Mouse (Mus musculus): Measurements from ENCODE around the gene Cybb. TPM values are rescaled to one million over a fixed set of nuclear protein-coding genes. Genes with fewer than 3 reads are reported as not detected.

Cybb gene
- polyA plus RNA-seq, 1 experiment from 2014 or later = 0.63 TPM

DNA sequence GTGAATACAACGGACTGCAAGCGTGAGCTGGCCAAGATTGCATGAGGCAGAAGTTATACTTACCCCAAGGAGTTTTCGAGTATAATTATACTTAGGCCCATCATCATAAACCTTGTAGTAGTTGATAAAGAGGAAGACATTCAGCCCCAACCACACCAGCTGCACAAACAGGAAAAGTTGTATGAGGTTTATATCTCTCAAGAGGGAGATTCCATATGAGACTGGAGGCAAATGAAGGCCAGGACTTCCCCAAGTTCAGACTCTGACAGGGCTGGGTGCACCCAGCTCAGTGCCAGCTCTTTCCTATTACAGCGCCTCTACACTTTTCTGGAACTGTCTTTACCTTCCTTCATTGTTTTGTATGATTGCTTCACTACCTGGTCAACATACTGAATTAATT, 20.6 kb downstream of the Cybb start:
- H3K4me2 ChIP-seq (ENCODE audit: low read depth, low read length, severe bottlenecking) = no peak overlapping the region
- no peaks in the 10 kb centered on the region for H3K4me1 ChIP-seq (replicated peaks; ENCODE audit: control insufficient read depth, insufficient read depth, low read length)
- no peaks in the 10 kb centered on the region for H3K36me3 ChIP-seq (ENCODE audit: control insufficient read depth, insufficient read depth, low read length)
- no peak overlapping the region for H3K27ac ChIP-seq (ENCODE audit: low read depth, low read length)
- no peak overlapping the region for H3K4me3 ChIP-seq (ENCODE audit: low read depth, low read length)
- no peak for ATAC-seq (replicated peaks; ENCODE audit: low FRiP score)
- H3K9ac ChIP-seq (ENCODE audit: low read length) = no peak overlapping the region
- no peak for DNase-seq (ENCODE audit: low spot score)
- H3K27me3 ChIP-seq (ENCODE audit: control insufficient read depth, insufficient read depth, low read length) = no peaks in the 10 kb centered on the region
- 84% methylated on average over 4 of the region's 4 CpGs for WGBS
- no peaks in the 10 kb centered on the region for H3K9me3 ChIP-seq (ENCODE audit: control insufficient read depth, low read length)

DNA sequence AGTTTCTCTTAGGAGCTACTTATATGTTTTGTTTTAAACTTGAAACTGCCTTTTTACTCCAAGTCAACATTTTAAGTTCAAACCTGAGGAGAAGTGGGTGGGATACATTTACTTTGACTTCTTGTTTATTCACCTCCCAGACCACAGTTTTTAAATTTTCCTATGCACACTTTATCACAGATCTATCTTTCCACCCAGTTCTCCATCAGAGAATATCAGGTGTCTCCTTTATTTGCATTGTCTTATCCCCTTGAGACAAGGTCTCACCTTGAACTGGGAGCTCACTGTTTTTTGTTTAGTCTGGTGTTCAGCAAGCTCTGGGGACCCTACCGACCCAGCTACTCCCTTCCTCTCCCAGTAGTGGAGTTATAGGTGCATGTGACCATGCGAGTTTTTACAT, 21.7 kb downstream of the Cybb start:
- no peak for ATAC-seq (replicated peaks; ENCODE audit: low FRiP score)
- no peaks in the 10 kb centered on the region for H3K9me3 ChIP-seq (ENCODE audit: control insufficient read depth, low read length)
- H3K27me3 ChIP-seq (ENCODE audit: control insufficient read depth, insufficient read depth, low read length) = no peaks in the 10 kb centered on the region
- no peaks in the 10 kb centered on the region for H3K36me3 ChIP-seq (ENCODE audit: control insufficient read depth, insufficient read depth, low read length)
- H3K4me1 ChIP-seq (replicated peaks; ENCODE audit: control insufficient read depth, insufficient read depth, low read length) = no peaks in the 10 kb centered on the region
- H3K9ac ChIP-seq (ENCODE audit: low read length) = no peak overlapping the region
- H3K4me3 ChIP-seq (ENCODE audit: low read depth, low read length) = no peak overlapping the region
- no peak overlapping the region for H3K4me2 ChIP-seq (ENCODE audit: low read depth, low read length, severe bottlenecking)
- WGBS = 86% methylated on average over 2 of the region's 2 CpGs
- DNase-seq (ENCODE audit: low spot score) = no peak
- no peak overlapping the region for H3K27ac ChIP-seq (ENCODE audit: low read depth, low read length)

DNA sequence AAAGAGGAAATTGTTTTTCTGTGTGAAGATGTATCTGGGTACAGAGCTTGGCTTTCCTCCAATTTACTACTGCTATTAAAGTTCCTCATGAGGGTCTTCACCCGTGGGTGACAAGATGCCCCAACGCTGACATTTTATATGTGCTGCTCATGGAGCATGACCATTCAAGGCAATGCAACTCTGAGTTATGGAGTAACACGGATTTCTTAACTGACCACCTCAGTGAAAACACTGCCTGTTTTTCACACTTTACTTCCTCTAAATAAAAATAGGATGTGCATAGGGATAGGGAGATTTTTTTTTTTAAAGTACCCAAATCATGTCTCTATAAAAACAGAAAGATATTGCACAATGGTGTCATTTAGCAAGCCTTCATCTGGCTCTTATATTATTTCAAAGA, 24.9 kb downstream of the Cybb start:
- DNase-seq (ENCODE audit: low spot score) = no peak
- Histone ChIP-seq H3K27me3 (ENCODE audit: control insufficient read depth, insufficient read depth, low read length) (no peaks in the 10 kb centered on the region), H3K9me3 (ENCODE audit: control insufficient read depth, low read length) (no peaks in the 10 kb centered on the region), H3K9ac (ENCODE audit: low read length) (no peak overlapping the region), H3K27ac (ENCODE audit: low read depth, low read length) (no peak overlapping the region), H3K4me1 (replicated peaks; ENCODE audit: control insufficient read depth, insufficient read depth, low read length) (no peaks in the 10 kb centered on the region), H3K4me3 (ENCODE audit: low read depth, low read length) (no peak overlapping the region), H3K4me2 (ENCODE audit: low read depth, low read length, severe bottlenecking) (no peak overlapping the region), H3K36me3 (ENCODE audit: control insufficient read depth, insufficient read depth, low read length) (no peaks in the 10 kb centered on the region)
- WGBS = 89% methylated on average over 3 of the region's 3 CpGs
- no peak for ATAC-seq (replicated peaks; ENCODE audit: low FRiP score)

DNA sequence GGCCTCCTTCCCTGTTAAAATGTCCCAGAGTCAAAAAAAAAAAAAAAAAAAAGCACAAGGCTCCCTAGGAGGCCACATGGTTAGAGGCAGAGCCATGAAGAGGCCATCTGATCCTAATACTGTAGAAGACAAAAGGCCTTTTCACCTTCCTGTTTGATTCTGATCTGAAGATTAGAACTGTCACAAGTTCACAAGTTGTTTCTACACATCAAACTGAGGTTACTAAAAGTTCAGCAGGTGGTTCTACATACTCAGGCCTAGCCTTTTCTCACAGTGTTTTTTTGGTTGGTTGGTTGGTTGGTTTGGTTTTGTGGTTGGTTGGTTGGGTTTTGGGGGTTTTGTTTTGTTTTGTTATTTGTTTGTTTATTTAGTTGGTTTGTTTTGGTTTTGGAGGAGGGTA, 26.2 kb downstream of the Cybb start:
- DNase-seq (ENCODE audit: low spot score) (no peak), ATAC-seq (replicated peaks; ENCODE audit: low FRiP score) (no peak)
- Histone ChIP-seq H3K9me3 (ENCODE audit: control insufficient read depth, low read length) (no peaks in the 10 kb centered on the region), H3K27me3 (ENCODE audit: control insufficient read depth, insufficient read depth, low read length) (no peaks in the 10 kb centered on the region), H3K9ac (ENCODE audit: low read length) (no peak overlapping the region), H3K4me1 (replicated peaks; ENCODE audit: control insufficient read depth, insufficient read depth, low read length) (no peaks in the 10 kb centered on the region), H3K4me3 (ENCODE audit: low read depth, low read length) (no peak overlapping the region), H3K4me2 (ENCODE audit: low read depth, low read length, severe bottlenecking) (no peak overlapping the region), H3K27ac (ENCODE audit: low read depth, low read length) (no peak overlapping the region), H3K36me3 (ENCODE audit: control insufficient read depth, insufficient read depth, low read length) (no peaks in the 10 kb centered on the region)

DNA sequence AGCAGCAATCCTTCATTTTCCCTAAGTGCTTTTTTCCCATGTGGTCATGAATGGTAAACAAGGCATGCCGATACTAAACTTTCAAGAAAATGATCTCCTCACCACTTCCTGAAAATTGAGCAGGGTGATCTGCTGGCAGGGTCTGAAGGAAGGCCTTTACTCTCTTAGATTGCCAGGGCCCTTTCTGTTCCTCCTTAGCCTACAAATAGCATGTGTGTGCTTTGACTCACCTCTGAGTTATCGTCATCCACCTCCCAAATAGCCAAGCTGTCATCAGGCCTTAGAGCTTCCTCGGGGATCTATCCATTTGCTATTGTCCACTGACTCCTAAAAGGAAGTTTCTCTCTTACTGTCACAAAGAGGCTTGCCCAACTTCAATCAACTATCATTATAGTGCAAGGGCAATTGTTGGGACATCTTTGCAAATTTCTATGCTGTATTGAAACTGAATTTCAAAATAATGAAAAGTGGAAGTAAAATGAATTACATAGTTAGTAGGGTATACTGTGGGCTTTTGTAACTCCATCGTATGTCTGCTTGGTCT, 27.1 kb downstream of the Cybb start:
- H3K4me1 ChIP-seq (replicated peaks; ENCODE audit: control insufficient read depth, insufficient read depth, low read length) = no peaks in the 10 kb centered on the region
- H3K36me3 ChIP-seq (ENCODE audit: control insufficient read depth, insufficient read depth, low read length) = no peaks in the 10 kb centered on the region
- H3K4me3 ChIP-seq (ENCODE audit: low read depth, low read length) = no peak overlapping the region
- WGBS = 81% methylated on average over 4 of the region's 4 CpGs
- DNase-seq (ENCODE audit: low spot score) (no peak), ATAC-seq (replicated peaks; ENCODE audit: low FRiP score) (no peak)
- no peak overlapping the region for H3K4me2 ChIP-seq (ENCODE audit: low read depth, low read length, severe bottlenecking)
- no peaks in the 10 kb centered on the region for H3K27me3 ChIP-seq (ENCODE audit: control insufficient read depth, insufficient read depth, low read length)
- no peaks in the 10 kb centered on the region for H3K9me3 ChIP-seq (ENCODE audit: control insufficient read depth, low read length)
- no peak overlapping the region for H3K9ac ChIP-seq (ENCODE audit: low read length)
- H3K27ac ChIP-seq (ENCODE audit: low read depth, low read length) = no peak overlapping the region

DNA sequence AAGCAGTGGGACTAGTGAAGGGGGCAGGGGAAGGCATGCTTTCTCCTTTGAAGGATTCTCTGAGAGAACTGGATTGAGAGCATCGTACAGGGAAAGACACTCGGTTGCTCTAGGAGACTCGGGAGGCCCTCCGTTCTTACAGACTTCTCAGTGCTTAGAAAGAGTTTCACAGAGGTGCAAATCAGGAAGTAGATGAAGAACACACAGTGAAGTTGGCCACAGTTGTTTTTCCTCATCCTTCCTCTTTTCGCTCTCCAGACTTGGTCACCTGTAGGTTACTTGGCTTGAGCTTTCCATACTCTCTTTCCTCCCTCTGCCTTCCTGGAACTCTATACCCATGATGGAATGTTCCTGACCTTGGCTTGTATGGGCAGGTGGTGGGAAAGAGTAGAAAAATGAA, 35.2 kb downstream of the Cybb start:
- Histone ChIP-seq H3K4me2 (ENCODE audit: low read depth, low read length, severe bottlenecking) (no peak overlapping the region), H3K27me3 (ENCODE audit: control insufficient read depth, insufficient read depth, low read length) (no peaks in the 10 kb centered on the region), H3K9me3 (ENCODE audit: control insufficient read depth, low read length) (no peaks in the 10 kb centered on the region), H3K4me1 (replicated peaks; ENCODE audit: control insufficient read depth, insufficient read depth, low read length) (no peaks in the 10 kb centered on the region), H3K4me3 (ENCODE audit: low read depth, low read length) (no peak overlapping the region), H3K36me3 (ENCODE audit: control insufficient read depth, insufficient read depth, low read length) (no peaks in the 10 kb centered on the region), H3K27ac (ENCODE audit: low read depth, low read length) (no peak overlapping the region), H3K9ac (ENCODE audit: low read length) (no peak overlapping the region)
- WGBS = 91% methylated on average over 5 of the region's 5 CpGs
- ATAC-seq (replicated peaks; ENCODE audit: low FRiP score) = no peak
- no peak for DNase-seq (ENCODE audit: low spot score)

DNA sequence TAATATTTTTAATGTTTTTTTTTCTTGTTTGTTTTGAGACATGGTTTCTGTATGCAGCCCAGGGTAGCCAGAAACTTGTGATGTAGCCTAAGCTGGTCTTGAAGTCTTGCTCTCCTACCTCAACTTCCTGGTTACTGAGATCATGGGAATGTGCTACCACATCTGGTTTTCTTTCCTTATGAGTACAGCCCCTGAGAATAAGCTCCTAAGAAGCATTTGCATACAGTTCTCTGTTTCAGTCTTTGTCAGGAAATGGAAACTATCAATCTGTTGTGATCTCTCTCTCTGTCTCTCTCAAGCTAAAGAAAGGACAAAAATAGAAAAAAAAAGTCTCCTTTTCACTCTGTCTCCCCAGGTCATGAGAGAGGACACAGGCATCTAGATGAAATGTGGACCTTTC, 40.3 kb downstream of the Cybb start:
- ATAC-seq (replicated peaks; ENCODE audit: low FRiP score) = no peak
- no peaks in the 10 kb centered on the region for H3K36me3 ChIP-seq (ENCODE audit: control insufficient read depth, insufficient read depth, low read length)

DNA sequence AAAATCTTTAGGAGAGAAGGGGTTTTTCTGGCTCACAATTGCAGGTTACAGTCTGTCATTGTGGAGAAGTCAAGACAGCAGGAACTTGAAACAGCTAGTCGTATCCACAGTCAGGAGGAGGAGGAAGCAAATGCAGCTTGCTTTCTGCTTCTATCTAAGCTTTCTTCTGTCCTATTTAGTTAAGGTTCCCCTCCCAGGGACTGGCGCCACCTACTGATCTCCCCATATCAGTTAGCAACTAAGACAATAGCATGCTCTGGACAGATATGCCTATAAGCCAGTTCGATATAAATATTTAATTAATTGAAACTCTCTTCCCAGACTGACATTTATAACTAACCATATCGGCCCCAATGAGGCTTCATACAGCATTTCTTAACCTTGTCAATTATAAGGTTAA, 46.5 kb downstream of the Cybb start:
- H3K9me3 ChIP-seq (ENCODE audit: control insufficient read depth, low read length) = no peaks in the 10 kb centered on the region
- ATAC-seq (replicated peaks; ENCODE audit: low FRiP score) (no peak), DNase-seq (ENCODE audit: low spot score) (no peak)
- H3K9ac ChIP-seq (ENCODE audit: low read length) = no peak overlapping the region
- no peaks in the 10 kb centered on the region for H3K27me3 ChIP-seq (ENCODE audit: control insufficient read depth, insufficient read depth, low read length)
- H3K4me2 ChIP-seq (ENCODE audit: low read depth, low read length, severe bottlenecking) = no peak overlapping the region
- H3K4me3 ChIP-seq (ENCODE audit: low read depth, low read length) = no peak overlapping the region
- H3K36me3 ChIP-seq (ENCODE audit: control insufficient read depth, insufficient read depth, low read length) = no peaks in the 10 kb centered on the region
- WGBS = 69% methylated on average over 4 of the region's 4 CpGs
- H3K4me1 ChIP-seq (replicated peaks; ENCODE audit: control insufficient read depth, insufficient read depth, low read length) = no peaks in the 10 kb centered on the region
- no peak overlapping the region for H3K27ac ChIP-seq (ENCODE audit: low read depth, low read length)

More for the DNA sequence above, 40.3 kb downstream of the Cybb start:
- DNase-seq (ENCODE audit: low spot score) = no peak
- no peak overlapping the region for H3K4me3 ChIP-seq (ENCODE audit: low read depth, low read length)
- no peaks in the 10 kb centered on the region for H3K9me3 ChIP-seq (ENCODE audit: control insufficient read depth, low read length)
- H3K4me1 ChIP-seq (replicated peaks; ENCODE audit: control insufficient read depth, insufficient read depth, low read length) = no peaks in the 10 kb centered on the region
- H3K27me3 ChIP-seq (ENCODE audit: control insufficient read depth, insufficient read depth, low read length) = no peaks in the 10 kb centered on the region
- no peak overlapping the region for H3K4me2 ChIP-seq (ENCODE audit: low read depth, low read length, severe bottlenecking)
- H3K9ac ChIP-seq (ENCODE audit: low read length) = no peak overlapping the region
- H3K27ac ChIP-seq (ENCODE audit: low read depth, low read length) = no peak overlapping the region

DNA sequence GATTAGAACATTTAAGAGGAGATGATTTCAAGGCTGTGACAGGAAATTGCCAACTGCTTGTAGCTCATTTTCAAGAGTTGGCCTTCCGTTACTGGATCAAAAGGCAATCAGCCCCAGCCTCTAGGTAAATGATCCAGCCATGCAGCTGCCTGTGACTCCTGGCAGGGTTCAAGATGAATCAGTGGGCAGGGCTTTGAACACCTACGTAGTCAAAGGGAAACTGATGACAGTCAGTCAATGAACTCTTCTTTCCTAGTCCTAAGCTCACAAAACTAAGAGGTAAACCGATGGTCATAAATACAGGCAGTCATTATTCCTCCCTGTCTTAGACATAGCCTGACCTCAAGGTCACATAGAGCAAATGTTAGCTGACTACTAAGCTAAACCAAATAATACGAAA, 47.0 kb downstream of the Cybb start:
- Histone ChIP-seq H3K4me2 (ENCODE audit: low read depth, low read length, severe bottlenecking) (no peak overlapping the region), H3K27ac (ENCODE audit: low read depth, low read length) (no peak overlapping the region), H3K9ac (ENCODE audit: low read length) (no peak overlapping the region), H3K36me3 (ENCODE audit: control insufficient read depth, insufficient read depth, low read length) (no peaks in the 10 kb centered on the region), H3K9me3 (ENCODE audit: control insufficient read depth, low read length) (no peaks in the 10 kb centered on the region), H3K4me1 (replicated peaks; ENCODE audit: control insufficient read depth, insufficient read depth, low read length) (no peaks in the 10 kb centered on the region), H3K4me3 (ENCODE audit: low read depth, low read length) (no peak overlapping the region), H3K27me3 (ENCODE audit: control insufficient read depth, insufficient read depth, low read length) (no peaks in the 10 kb centered on the region)
- no peak for DNase-seq (ENCODE audit: low spot score)
- no peak for ATAC-seq (replicated peaks; ENCODE audit: low FRiP score)
- WGBS = 92% methylated on average over 4 of the region's 4 CpGs
